Mouse (Mus musculus) stomach, embryonic 15.5 days (tissue): ENCODE data around the gene Cd300e. TPM values are rescaled to one million over a fixed set of nuclear protein-coding genes. Genes with fewer than 3 reads are reported as not detected.
"Not testable (repeated sequence)": the region's sequence is repeated elsewhere in the genome, so short reads cannot be mapped to it uniquely, and the experiment has no call there.

Experiments
- ATAC-seq: fragments of 200-750 bp; cut with Nextera tagmentation; 2 replicates; pipeline ENCODE4 v1.8.0; 2017; ENCODE audit warnings: low read depth, moderate number of reproducible peaks, moderate TSS enrichment; ENCODE audit not compliant: insufficient read depth, low FRiP score
- H3K27ac ChIP-seq: fragments of 300-500 bp; sonication (generic); 2 replicates; pipeline ENCODE4 v1.5.1; 2015; ENCODE audit warnings: mild to moderate bottlenecking, inconsistent platforms
- H3K27me3 ChIP-seq: fragments of 300-500 bp; sonication (generic); replicated peaks from 2 replicates; pipeline ENCODE4 v1.6.1; 2015; ENCODE audit warnings: inconsistent platforms
- H3K36me3 ChIP-seq: fragments of 300-500 bp; sonication (generic); 2 replicates; pipeline ENCODE4 v1.6.1; 2015; ENCODE audit warnings: inconsistent platforms
- H3K4me1 ChIP-seq: fragments of 300-500 bp; sonication (generic); 2 replicates; pipeline ENCODE4 v1.6.1; 2015; ENCODE audit warnings: inconsistent platforms
- H3K4me2 ChIP-seq: fragments of 300-500 bp; sonication (generic); 2 replicates; pipeline ENCODE4 v1.6.1; 2015; ENCODE audit warnings: mild to moderate bottlenecking, inconsistent platforms
- H3K4me3 ChIP-seq: fragments of 300-500 bp; sonication (generic); replicated peaks from 2 replicates; pipeline ENCODE4 v1.5.1; 2015; ENCODE audit warnings: inconsistent platforms
- H3K9ac ChIP-seq: fragments of 300-500 bp; sonication (generic); 2 replicates; pipeline ENCODE4 v1.6.1; 2015; ENCODE audit warnings: inconsistent platforms
- H3K9me3 ChIP-seq: fragments of 300-500 bp; sonication (generic); 2 replicates; pipeline ENCODE4 v1.6.1; 2016; ENCODE audit warnings: inconsistent platforms
- WGBS: fragments of 180-500 bp; shearing (Covaris S2); methylation state at CpG from one replicate; pipeline ENCODE4 v1.1.7; 2015; 5-methylcytosine and 5-hydroxymethylcytosine counted together
- polyA plus RNA-seq: library from polyadenylated mRNA; unstranded; fragments of >200 nt; fragmentation: Nextera tagmentation; extraction: Ambion mirVana; gene quantifications from 2 replicates; pipeline ENCODE4 v1.2.1, GENCODE M21; 2015

Gene Cd300e
- polyA plus RNA-seq, 1 experiment from 2014 or later = 0.15 TPM

DNA sequence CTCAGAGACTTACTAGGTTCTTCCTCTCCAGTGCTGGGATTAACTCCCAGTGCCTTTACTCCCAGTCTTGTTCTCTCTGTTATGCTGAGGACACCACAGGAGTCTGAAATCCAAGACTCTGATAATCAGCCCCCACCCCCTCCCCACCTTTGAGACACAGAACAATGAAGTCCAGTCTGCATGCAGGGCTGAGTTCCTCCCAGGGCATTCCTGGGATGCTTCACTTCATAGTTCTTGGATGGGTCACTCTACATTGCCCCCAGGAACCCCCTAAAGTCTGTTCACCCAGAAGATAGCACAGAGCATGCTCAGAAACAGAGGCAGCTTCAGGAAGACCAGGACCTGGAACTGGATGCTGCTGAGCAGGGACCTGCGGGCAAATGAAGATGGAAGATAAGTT lies 9.0 kb downstream of the Cd300e start:
- H3K36me3 ChIP-seq = no peaks in the 10 kb centered on the region
- H3K27ac ChIP-seq = no peak overlapping the region
- H3K4me3 ChIP-seq = no peak overlapping the region
- no peak overlapping the region for H3K4me2 ChIP-seq
- ATAC-seq = no peak
- H3K9ac ChIP-seq = no peak overlapping the region
- 90% methylated on average over 1 of the region's 1 CpGs for WGBS
- H3K27me3 ChIP-seq = no peaks in the 10 kb centered on the region
- H3K4me1 ChIP-seq = no peaks in the 10 kb centered on the region
- no peaks in the 10 kb centered on the region for H3K9me3 ChIP-seq

- Histone ChIP-seq H3K27ac (no peak overlapping the region), H3K4me1 (no peaks in the 10 kb centered on the region), H3K4me3 (no peak overlapping the region), H3K9me3 (no peaks in the 10 kb centered on the region), H3K36me3 (no peaks in the 10 kb centered on the region), H3K4me2 (no peak overlapping the region), H3K27me3 (no peaks in the 10 kb centered on the region), H3K9ac (no peak overlapping the region)
- WGBS = 2% methylated on average over 9 of the region's 9 CpGs
- ATAC-seq = no peak
Measured at GRCm38 (mm10) chr11:115052206-115052605, 9.8 kb downstream of the Cd300e start.

DNA sequence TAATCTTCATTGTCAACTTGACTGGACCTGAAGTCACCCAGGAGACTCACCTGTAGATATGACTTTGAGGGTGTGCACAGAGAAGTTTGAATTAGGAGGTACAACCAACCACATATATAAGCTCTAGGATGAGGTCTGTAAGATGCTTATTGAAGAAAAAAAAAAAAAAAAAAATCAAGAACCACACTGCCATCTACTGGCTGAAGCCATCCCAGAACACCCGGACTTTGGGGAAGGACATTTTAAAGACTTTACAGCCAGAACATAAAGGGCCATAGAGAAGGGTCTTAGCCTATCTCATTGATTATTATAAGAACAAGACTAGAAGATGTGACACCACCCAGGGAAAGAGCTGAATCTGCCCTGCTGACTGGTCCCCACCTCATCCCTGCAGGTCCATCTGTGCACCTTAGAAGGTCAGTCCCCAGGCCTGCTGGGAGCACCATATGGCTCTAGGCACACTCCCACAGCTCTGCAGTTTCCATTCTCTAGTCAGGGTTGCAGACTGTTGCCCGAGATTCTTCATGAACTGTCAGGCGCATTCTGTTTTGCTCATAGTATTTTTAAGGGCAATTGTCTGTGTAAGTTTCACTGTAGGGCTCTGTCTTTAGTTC lies 12.6 kb downstream of the Cd300e start:
- no peak for ATAC-seq
- Histone ChIP-seq H3K4me3 (no peak overlapping the region), H3K27me3 (no peaks in the 10 kb centered on the region), H3K4me1 (no peaks in the 10 kb centered on the region), H3K9me3 (no peaks in the 10 kb centered on the region), H3K27ac (no peak overlapping the region), H3K36me3 (no peaks in the 10 kb centered on the region), H3K9ac (no peak overlapping the region), H3K4me2 (no peak overlapping the region)
- 39% methylated on average over 3 of the region's 3 CpGs for WGBS

- no peak for ATAC-seq
- Histone ChIP-seq H3K9ac (no peak within 1 kb of the TSS), H3K27ac (no peak within 1 kb of the TSS), H3K4me2 (no peak within 1 kb of the TSS), H3K4me1 (no peaks in the 10 kb centered on the region), H3K9me3 (no peaks in the 10 kb centered on the region), H3K36me3 (no peaks in the 10 kb centered on the region), H3K27me3 (no peaks in the 10 kb centered on the region), H3K4me3 (no peak within 1 kb of the TSS)
- 64% methylated on average over 2 of the region's 2 CpGs for WGBS
Measured at GRCm38 (mm10) chr11:115048259-115048658, 13.7 kb downstream of the Cd300e start, which contains the start of gene Cd300ld3. Gene Cd300ld3, minus strand, starts transcription at chr11:115048409.

DNA sequence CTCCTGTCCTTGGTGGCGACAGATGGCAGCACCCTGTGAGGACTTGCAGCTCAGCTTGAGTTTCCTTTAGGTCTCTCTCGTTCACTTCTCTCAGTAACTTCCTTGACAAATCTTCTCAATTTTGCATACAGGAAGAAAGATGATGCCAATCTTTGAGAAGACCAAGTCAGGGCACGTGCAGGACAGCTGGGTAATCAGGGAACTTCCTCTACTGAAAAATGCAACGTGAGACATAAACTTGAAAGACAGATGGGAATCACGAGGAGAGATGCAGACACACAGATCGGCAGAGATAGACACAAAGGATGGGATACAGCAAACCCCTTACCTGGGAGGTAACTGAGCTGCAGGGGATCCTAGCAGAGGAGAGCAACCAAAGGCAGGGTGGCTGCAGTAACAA lies 24.3 kb downstream of the Cd300e start, which contains the start of gene Cd300ld5:
TSS of gene Cd300ld5 (minus strand) at position 101 of the 400 bp plus-strand sequence.
- H3K36me3 ChIP-seq, H3K4me3 ChIP-seq, H3K9ac ChIP-seq, ATAC-seq, H3K4me1 ChIP-seq, H3K27me3 ChIP-seq, H3K4me2 ChIP-seq, H3K9me3 ChIP-seq, H3K27ac ChIP-seq: not testable (repeated sequence)
- WGBS = no CpG with 5 or more reads among the region's 6 CpGs

DNA sequence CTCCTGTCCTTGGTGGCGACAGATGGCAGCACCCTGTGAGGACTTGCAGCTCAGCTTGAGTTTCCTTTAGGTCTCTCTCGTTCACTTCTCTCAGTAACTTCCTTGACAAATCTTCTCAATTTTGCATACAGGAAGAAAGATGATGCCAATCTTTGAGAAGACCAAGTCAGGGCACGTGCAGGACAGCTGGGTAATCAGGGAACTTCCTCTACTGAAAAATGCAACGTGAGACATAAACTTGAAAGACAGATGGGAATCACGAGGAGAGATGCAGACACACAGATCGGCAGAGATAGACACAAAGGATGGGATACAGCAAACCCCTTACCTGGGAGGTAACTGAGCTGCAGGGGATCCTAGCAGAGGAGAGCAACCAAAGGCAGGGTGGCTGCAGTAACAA lies 35.1 kb downstream of the Cd300e start, which contains the start of gene Cd300ld4:
TSS of gene Cd300ld4 (minus strand) at position 101 of the 400 bp plus-strand sequence.
- H3K4me2 ChIP-seq, H3K4me1 ChIP-seq, H3K27ac ChIP-seq, H3K27me3 ChIP-seq, H3K9me3 ChIP-seq, ATAC-seq, H3K4me3 ChIP-seq, H3K36me3 ChIP-seq, H3K9ac ChIP-seq: not testable (repeated sequence)
- no CpG with 5 or more reads among the region's 6 CpGs for WGBS

DNA sequence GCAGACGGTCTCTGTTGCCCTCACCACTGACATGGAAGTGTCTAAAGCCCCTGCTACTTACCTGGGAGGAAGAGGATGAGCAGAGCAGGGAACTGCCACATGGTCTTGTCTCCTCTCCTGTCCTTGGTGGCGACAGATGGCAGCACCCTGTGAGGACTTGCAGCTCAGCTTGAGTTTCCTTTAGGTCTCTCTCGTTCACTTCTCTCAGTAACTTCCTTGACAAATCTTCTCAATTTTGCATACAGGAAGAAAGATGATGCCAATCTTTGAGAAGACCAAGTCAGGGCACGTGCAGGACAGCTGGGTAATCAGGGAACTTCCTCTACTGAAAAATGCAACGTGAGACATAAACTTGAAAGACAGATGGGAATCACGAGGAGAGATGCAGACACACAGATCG lies 45.9 kb downstream of the Cd300e start, which contains the start of gene Cd300ld2:
TSS of gene Cd300ld2 (minus strand) at position 101 of the 400 bp plus-strand sequence.
- not testable (repeated sequence) for H3K4me3 ChIP-seq, ATAC-seq
- WGBS = no CpG with 5 or more reads among the region's 7 CpGs

DNA sequence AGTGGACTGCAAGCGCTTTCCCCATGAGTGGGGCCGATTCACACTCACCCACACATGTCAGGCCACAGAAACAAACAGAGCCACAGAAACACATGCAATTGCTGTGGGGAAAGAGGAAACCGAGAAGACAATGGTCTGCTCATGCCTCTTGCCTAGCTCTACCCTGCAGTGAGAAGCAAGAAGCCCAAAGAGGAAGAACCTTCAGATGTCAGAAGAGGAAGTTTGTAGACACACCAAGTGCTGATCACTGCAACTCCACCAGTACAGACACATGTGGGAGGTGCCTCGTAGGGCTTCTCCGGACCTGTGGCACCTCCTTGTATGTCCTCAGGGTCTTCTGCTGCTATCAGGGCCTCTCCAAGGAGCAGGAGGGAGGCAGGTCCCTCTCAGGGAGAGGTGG lies 57.9 kb downstream of the Cd300e start:
- H3K27me3 ChIP-seq = no peaks in the 10 kb centered on the region
- no peaks in the 10 kb centered on the region for H3K36me3 ChIP-seq
- H3K4me2 ChIP-seq = no peak overlapping the region
- no peak overlapping the region for H3K4me3 ChIP-seq
- 78% methylated on average over 5 of the region's 5 CpGs for WGBS
- no peak for ATAC-seq
- H3K9me3 ChIP-seq = no peaks in the 10 kb centered on the region
- no peak overlapping the region for H3K27ac ChIP-seq
- H3K4me1 ChIP-seq = no peaks in the 10 kb centered on the region
- no peak overlapping the region for H3K9ac ChIP-seq

More for the DNA sequence above, 45.9 kb downstream of the Cd300e start, which contains the start of gene Cd300ld2:
- not testable (repeated sequence) for H3K9ac ChIP-seq, H3K36me3 ChIP-seq, H3K4me1 ChIP-seq, H3K9me3 ChIP-seq, H3K4me2 ChIP-seq, H3K27ac ChIP-seq, H3K27me3 ChIP-seq

Other genes with a start within 250 kb of the Cd300e start
- 26.7 and 27.4 TPM in 2 replicates for gene Gprc5c, start 211.0 kb downstream of the Cd300e start, polyA plus RNA-seq
- 1.9 and 2.2 TPM in 2 replicates for gene Cd300a, start 172.1 kb downstream of the Cd300e start, polyA plus RNA-seq
- gene Cd300lb, start 127.8 kb downstream of the Cd300e start, polyA plus RNA-seq = 0.68 and 1.1 TPM in 2 replicates
- gene Cd300c, start 93.0 kb downstream of the Cd300e start, polyA plus RNA-seq = not detected in 2 replicates
- 0.45 and 0.48 TPM in 2 replicates for gene Cd300ld, start 72.3 kb downstream of the Cd300e start, polyA plus RNA-seq
- 3.3 and 3.6 TPM in 2 replicates for gene Cd300c2, start 60.3 kb downstream of the Cd300e start, polyA plus RNA-seq
- gene Cd300ld2, start 46.0 kb downstream of the Cd300e start, polyA plus RNA-seq = not detected in 2 replicates
- not detected in 2 replicates for gene Cd300ld4, start 35.2 kb downstream of the Cd300e start, polyA plus RNA-seq
- not detected in 2 replicates for gene Cd300ld5, start 24.4 kb downstream of the Cd300e start, polyA plus RNA-seq
- not detected in 2 replicates for gene Cd300ld3, start 13.8 kb downstream of the Cd300e start, polyA plus RNA-seq
- gene Rab37, start 29.3 kb upstream of the Cd300e start, polyA plus RNA-seq = 2.6 and 3.1 TPM in 2 replicates
- gene Cd300lf, start 71.8 kb upstream of the Cd300e start, polyA plus RNA-seq = 2.1 and 2.6 TPM in 2 replicates
- gene Slc9a3r1, start 101.2 kb upstream of the Cd300e start, polyA plus RNA-seq = 142 and 144 TPM in 2 replicates
- 9.3 and 11.5 TPM in 2 replicates for gene Tmem104, start 125.3 kb upstream of the Cd300e start, polyA plus RNA-seq
- 23.2 and 24.0 TPM in 2 replicates for gene Nat9, start 125.7 kb upstream of the Cd300e start, polyA plus RNA-seq
- gene Grin2c, start 205.1 kb upstream of the Cd300e start, polyA plus RNA-seq = 0.10 and 0.12 TPM in 2 replicates
- 16.6 and 17.8 TPM in 2 replicates for gene Fdxr, start 214.9 kb upstream of the Cd300e start, polyA plus RNA-seq
- 2.0 TPM in 2 replicates for gene Fads6, start 235.5 kb upstream of the Cd300e start, polyA plus RNA-seq
- gene Otop2, start 245.0 kb upstream of the Cd300e start, polyA plus RNA-seq = 0.46 and 0.90 TPM in 2 replicates